Mouse (Mus musculus): Measurements from ENCODE around the gene Atp2a1. TPM values are rescaled to one million over a fixed set of nuclear protein-coding genes. Genes with fewer than 3 reads are reported as not detected.

Gene Atp2a1
- polyA plus RNA-seq, 1 experiment = 289 TPM

GRCm38 (mm10) chr7:126458844-126459618 lies 3.9 kb downstream of the Atp2a1 start:
- Histone ChIP-seq H3K4me1 (ENCODE audit: control insufficient read depth, insufficient read depth, low read length) (no peaks in the 10 kb centered on the region), H3K4me3 (replicated peaks; ENCODE audit: extremely low read depth, low read depth, low read length) (no peak overlapping the region)
- TF ChIP-seq CTCF (IDR thresholded peaks at IDR 0.05; ENCODE audit: insufficient read depth, low read length) (no peak), POLR2A (IDR thresholded peaks at IDR 0.05; ENCODE audit: borderline replicate concordance, extremely low read depth, low read depth, low read length) (no peak)
- 77% methylated on average over 11 of the region's 11 CpGs for WGBS
- DNase-seq = no peak

- no peaks in the 10 kb centered on the region for H3K4me1 ChIP-seq (ENCODE audit: control insufficient read depth, insufficient read depth, low read length)
- H3K4me3 ChIP-seq (replicated peaks; ENCODE audit: extremely low read depth, low read depth, low read length) = no peak overlapping the region
- no peak for DNase-seq
- WGBS = 81% methylated on average over 5 of the region's 5 CpGs
- no peak for TF ChIP-seq POLR2A (IDR thresholded peaks at IDR 0.05; ENCODE audit: borderline replicate concordance, extremely low read depth, low read depth, low read length)
- TF ChIP-seq CTCF (IDR thresholded peaks at IDR 0.05; ENCODE audit: insufficient read depth, low read length) = no peak
Observed at GRCm38 (mm10) chr7:126458225-126458624, 4.7 kb downstream of the Atp2a1 start.

DNA sequence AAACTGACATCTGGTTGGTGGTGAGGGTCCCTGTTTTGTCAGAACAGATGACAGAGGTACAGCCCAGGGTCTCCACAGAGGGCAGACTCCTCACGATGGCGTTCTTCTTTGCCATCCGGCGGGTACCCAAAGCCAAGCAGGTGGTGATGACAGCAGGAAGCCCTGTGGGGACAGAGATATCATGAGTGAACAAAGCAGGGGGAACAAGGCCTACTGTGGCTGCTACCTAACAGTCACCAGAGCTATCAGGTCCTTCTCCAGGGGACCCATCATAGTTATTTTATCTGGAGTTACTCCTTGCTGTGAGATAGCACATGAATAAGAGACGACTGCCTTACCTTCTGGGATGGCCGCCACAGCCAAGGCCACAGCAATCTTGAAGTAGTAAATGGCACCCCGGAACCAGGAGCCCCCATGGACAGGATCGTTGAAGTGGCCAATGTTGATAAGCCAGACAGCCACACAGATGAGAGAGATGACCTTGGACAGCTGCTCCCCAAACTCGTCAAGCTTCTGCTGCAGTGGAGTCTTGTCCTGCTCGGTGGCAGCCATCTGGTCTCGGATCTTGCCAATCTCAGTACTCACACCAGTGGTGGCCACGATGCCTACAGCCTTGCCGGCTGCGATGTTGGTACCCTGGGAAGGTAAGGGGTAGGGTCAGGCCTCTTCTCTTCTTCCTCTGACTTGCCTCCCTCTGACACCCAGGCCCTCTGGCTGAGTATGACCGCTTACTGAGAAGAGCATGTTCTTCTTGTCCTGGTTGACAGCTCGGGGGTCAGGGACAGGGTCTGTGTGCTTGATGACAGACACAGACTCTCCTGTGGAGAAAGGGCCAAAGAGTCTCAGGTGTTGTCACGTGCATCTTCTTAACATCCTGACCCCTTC lies 6.3 kb downstream of the Atp2a1 start:
- TF ChIP-seq POLR2A (IDR thresholded peaks at IDR 0.05; ENCODE audit: borderline replicate concordance, extremely low read depth, low read depth, low read length) (no peak), CTCF (IDR thresholded peaks at IDR 0.05; ENCODE audit: insufficient read depth, low read length) (no peak)
- 82% methylated on average over 17 of the region's 17 CpGs for WGBS
- Histone ChIP-seq H3K4me3 (replicated peaks; ENCODE audit: extremely low read depth, low read depth, low read length) (no peak overlapping the region), H3K4me1 (ENCODE audit: control insufficient read depth, insufficient read depth, low read length) (no peaks in the 10 kb centered on the region)
- no peak for DNase-seq

GRCm38 (mm10) chr7:126455242-126455641 lies 7.7 kb downstream of the Atp2a1 start:
- H3K4me1 ChIP-seq (ENCODE audit: control insufficient read depth, insufficient read depth, low read length) = no peaks in the 10 kb centered on the region
- no peak overlapping the region for H3K4me3 ChIP-seq (replicated peaks; ENCODE audit: extremely low read depth, low read depth, low read length)
- TF ChIP-seq POLR2A (IDR thresholded peaks at IDR 0.05; ENCODE audit: borderline replicate concordance, extremely low read depth, low read depth, low read length) = no peak
- TF ChIP-seq CTCF (IDR thresholded peaks at IDR 0.05; ENCODE audit: insufficient read depth, low read length) = no peak
- 67% methylated on average over 2 of the region's 2 CpGs for WGBS
- DNase-seq = no peak

DNA sequence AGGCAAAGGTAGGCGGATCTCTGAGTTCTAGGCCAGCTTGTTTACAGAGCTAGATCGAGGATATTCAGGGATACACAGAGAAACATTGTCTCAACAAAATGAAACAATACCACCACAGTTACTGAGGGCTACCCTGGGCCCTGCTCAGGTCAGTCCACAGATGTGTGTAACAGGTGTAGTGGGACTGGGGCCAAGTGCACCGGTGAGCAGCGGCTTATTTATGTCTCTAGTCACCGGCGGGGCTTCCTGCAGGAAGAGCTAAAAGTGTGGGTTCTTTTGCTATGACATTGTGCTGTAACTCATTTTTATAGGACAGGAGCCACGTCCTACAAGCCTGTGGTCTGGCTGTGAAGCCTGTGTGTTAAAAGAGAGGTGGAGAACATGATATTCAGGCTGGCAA lies 9.0 kb downstream of the Atp2a1 start:
- Histone ChIP-seq H3K4me1 (ENCODE audit: control insufficient read depth, insufficient read depth, low read length) (no peaks in the 10 kb centered on the region), H3K4me3 (replicated peaks; ENCODE audit: extremely low read depth, low read depth, low read length) (no peak overlapping the region)
- TF ChIP-seq POLR2A (IDR thresholded peaks at IDR 0.05; ENCODE audit: borderline replicate concordance, extremely low read depth, low read depth, low read length) (no peak), CTCF (IDR thresholded peaks at IDR 0.05; ENCODE audit: insufficient read depth, low read length) (no peak)
- no peak for DNase-seq
- WGBS = 38% methylated on average over 7 of the region's 7 CpGs

DNA sequence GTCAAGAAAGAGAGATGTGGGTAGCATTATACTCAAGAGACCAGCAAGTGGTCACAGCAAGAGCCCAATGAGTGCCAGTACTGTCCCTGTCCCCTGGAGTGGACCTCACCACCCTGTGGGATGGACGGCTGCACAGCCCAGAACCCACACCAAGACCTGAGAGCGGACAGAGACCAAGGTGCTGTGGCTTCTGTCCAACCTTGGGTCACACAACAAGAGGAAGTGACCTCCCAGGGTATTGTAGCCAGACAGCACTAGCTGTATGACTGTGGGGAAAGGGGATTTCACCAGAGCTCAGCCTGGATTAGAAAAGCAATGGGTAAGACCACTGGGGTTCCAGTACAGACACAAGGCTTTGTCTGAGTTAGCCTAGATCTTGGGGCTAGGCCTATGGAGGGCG lies 10.7 kb downstream of the Atp2a1 start:
- 87% methylated on average over 3 of the region's 3 CpGs for WGBS
- TF ChIP-seq CTCF (IDR thresholded peaks at IDR 0.05; ENCODE audit: insufficient read depth, low read length) = no peak
- no peak for TF ChIP-seq POLR2A (IDR thresholded peaks at IDR 0.05; ENCODE audit: borderline replicate concordance, extremely low read depth, low read depth, low read length)
- no peaks in the 10 kb centered on the region for H3K4me1 ChIP-seq (ENCODE audit: control insufficient read depth, insufficient read depth, low read length)
- DNase-seq = no peak
- no peak overlapping the region for H3K4me3 ChIP-seq (replicated peaks; ENCODE audit: extremely low read depth, low read depth, low read length)

- Histone ChIP-seq H3K4me1 (ENCODE audit: control insufficient read depth, insufficient read depth, low read length) (no peaks in the 10 kb centered on the region), H3K4me3 (replicated peaks; ENCODE audit: extremely low read depth, low read depth, low read length) (no peak overlapping the region)
- no peak for DNase-seq
- TF ChIP-seq POLR2A (IDR thresholded peaks at IDR 0.05; ENCODE audit: borderline replicate concordance, extremely low read depth, low read depth, low read length) = no peak
- no peak for TF ChIP-seq CTCF (IDR thresholded peaks at IDR 0.05; ENCODE audit: insufficient read depth, low read length)
- WGBS = 81% methylated on average over 6 of the region's 6 CpGs
Observed at GRCm38 (mm10) chr7:126450641-126451040, 12.3 kb downstream of the Atp2a1 start.

- no peak for DNase-seq
- Histone ChIP-seq H3K4me1 (ENCODE audit: control insufficient read depth, insufficient read depth, low read length) (no peaks in the 10 kb centered on the region), H3K4me3 (replicated peaks; ENCODE audit: extremely low read depth, low read depth, low read length) (no peak overlapping the region)
- 91% methylated on average over 18 of the region's 18 CpGs for WGBS
- no peak for TF ChIP-seq POLR2A (IDR thresholded peaks at IDR 0.05; ENCODE audit: borderline replicate concordance, extremely low read depth, low read depth, low read length)
- TF ChIP-seq CTCF (IDR thresholded peaks at IDR 0.05; ENCODE audit: insufficient read depth, low read length) = no peak
Observed at GRCm38 (mm10) chr7:126449991-126450390, 12.9 kb downstream of the Atp2a1 start.

DNA sequence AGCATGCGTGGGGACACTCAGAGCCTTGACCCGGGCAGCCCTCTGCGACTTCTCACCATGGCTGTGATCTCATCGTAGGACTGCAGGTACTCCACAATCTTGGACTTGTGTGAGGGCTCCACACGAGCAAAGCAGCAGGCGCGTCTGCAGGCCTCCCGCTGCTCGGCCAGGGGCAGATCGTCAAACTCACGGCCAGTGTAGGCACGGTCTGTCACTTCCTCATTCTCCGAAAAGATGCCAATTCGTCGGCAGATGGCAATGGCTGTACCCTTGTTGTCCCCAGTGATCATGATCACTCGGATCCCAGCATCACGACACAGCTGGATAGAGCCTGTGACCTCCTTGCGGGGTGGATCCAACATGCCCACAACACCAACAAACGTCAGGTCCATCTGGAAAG lies 14.4 kb downstream of the Atp2a1 start:
- 86% methylated on average over 19 of the region's 19 CpGs for WGBS
- no peak overlapping the region for H3K4me3 ChIP-seq (replicated peaks; ENCODE audit: extremely low read depth, low read depth, low read length)
- TF ChIP-seq CTCF (IDR thresholded peaks at IDR 0.05; ENCODE audit: insufficient read depth, low read length) (no peak), POLR2A (IDR thresholded peaks at IDR 0.05; ENCODE audit: borderline replicate concordance, extremely low read depth, low read depth, low read length) (no peak)
- DNase-seq = no peak
- H3K4me1 ChIP-seq (ENCODE audit: control insufficient read depth, insufficient read depth, low read length) = no peaks in the 10 kb centered on the region

Measured in lung, adult 2 months (tissue).